Mouse (Mus musculus) kidney, adult 18-20 months (tissue): Measurements from ENCODE around the gene Oxld1.

ENCODE experiments used
- DNase-seq: peaks from one replicate; pipeline ENCODE4 v3.0.0; 2021

The Oxld1 gene

DNA sequence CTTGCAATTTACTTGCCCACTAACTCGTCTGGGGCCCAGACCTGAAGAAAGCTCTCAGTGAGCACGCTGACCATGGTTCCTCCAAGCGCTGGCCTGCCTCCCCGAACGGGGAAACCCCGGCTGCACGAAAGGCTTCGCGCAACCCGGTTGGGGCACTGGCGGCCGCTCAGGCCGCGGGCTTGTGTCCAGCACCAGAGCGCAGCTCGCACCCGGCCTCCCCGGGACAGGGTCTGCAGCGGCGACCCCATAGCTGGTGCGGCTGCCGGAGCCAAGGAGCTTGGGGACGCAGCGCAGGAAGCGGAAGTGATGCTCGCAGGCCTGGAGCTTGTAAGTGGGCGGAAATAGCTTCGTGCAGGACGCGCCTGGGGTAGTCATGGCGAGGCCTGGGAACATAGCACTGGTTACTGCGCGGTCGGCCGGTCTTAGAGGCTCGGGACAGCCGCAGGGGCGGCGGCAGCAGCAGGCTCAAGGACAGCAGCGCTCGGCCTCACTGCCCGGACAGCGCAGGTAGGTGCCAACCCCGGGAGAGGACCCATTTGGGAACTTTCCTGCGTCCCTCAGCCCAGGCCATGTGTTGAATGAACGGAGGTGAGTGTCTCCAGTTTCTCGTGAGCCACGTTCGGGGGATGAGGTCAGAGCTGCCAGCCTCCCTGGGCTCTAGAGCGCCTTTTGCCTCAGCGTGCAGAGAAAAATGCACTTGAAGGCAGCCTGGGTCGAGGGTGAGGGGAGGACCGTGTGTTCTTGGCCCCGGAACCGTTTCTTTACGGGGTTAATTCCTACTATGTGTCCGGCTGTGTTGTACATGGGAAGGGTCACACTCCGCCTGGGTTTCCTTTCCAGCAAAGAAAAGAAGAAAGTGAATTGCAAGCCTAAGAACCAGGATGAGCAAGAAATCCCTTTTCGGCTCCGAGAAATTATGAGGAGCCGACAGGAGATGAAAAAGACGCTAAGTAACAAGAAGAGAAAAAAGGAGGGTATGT is at the start of gene Oxld1, which contains the start of gene Ccdc137:
Gene Oxld1 (minus strand): TSS at position 297 of the 980 bp plus-strand sequence.
Gene Ccdc137 (plus strand): TSS at position 344 of the 980 bp plus-strand sequence.
- peak; percentile 84 for DNase-seq

DNA sequence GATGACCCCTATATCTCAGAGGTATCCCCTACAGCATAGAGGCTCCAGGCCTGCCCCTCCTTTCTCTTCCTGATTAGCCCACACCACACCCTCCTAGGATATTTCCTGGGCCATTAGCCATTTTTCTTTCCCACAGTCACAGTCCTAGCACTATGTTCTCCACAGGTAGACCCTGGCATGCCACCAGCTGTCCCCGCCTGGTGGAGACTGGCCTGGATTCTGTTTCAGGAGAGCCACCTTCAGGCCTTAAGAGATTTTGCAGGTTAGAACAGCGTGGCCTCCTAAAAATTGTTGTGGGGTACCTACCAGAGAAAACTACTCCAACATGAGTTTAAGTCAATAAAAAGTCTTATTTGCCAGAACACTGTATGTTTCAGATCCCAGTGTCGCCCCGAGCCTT is 49.0 kb upstream of the Oxld1 start:
- peak; percentile 54 for DNase-seq

DNA sequence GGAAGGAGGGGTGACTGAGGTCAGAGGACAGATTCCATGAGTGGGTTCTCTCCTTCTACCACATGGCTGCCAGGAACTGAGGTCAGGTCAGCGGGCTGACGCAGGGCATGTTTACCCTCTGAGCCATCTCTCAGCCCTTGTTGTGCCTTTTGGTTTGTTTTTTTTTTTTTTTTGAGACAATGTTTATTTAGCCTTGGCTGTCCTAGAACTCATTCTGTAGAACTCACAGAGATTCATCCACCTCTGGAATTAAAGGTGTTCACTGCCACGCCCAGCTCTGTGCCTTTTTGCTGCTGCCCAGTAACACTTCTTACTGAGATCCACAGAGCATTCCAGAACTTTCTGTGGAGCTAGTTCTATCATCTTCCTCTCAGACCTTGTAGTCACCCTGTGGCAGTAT is 47.8 kb upstream of the Oxld1 start:
- no peak for DNase-seq

DNA sequence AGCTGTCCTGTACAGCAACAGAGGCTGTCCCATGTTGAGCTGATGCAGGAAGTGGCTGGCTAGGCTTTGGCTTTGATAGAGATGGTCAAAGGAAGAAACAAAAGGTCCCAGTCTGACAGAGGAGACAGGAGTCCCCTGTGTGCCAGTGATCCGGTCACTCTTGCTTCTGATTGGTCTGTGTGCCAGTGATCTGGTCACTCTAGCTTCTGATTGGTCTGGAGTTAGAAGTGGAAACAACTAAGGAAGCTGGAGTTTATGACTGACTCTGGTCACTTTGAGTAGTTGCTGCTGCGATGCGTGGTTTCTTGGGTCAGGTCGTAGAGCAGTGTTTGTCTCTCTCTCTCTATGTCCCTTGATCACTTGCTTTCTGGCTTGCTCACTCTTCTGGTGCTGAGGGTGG is 43.8 kb upstream of the Oxld1 start:
- DNase-seq: no peak

DNA sequence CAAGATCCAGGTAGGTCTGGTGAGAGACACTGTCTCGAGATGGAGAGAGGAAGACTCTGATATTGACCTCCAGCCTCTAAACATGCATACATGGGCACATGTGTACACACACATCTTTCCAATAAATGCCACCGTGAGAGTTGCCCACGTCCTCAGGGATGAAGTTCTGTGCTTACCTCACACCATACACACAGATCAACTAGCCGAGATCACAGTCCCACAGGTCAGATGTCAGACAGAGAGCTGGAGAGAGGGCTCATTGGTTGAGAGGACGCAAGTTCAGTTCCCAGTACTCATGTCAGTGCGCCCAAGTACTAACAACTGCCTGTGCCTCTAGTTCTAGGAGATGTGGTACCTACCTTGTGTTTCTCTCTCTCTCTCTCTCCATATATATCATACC is 43.1 kb upstream of the Oxld1 start:
- peak; percentile 43 for DNase-seq

DNA sequence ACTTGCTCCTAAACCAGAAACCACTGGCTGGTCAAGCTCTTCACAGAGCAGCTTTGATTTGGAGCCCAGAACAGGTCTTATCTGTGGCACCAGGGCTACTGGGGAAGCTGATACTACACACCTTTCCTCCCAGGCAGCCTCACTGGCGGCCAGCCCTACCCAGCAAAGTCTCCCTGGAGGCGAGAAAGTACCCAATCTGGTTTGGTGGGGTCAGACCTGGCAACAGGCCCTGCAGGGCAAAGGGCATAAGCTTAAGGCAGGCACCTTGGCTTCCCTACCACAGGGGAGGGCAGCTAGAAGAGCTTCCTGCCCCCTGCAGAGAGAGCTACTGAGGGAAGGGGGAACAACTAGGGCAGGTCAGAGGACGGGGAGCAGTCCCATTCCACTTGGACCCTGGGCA is 42.5 kb upstream of the Oxld1 start:
- peak; percentile 89 for DNase-seq

DNA sequence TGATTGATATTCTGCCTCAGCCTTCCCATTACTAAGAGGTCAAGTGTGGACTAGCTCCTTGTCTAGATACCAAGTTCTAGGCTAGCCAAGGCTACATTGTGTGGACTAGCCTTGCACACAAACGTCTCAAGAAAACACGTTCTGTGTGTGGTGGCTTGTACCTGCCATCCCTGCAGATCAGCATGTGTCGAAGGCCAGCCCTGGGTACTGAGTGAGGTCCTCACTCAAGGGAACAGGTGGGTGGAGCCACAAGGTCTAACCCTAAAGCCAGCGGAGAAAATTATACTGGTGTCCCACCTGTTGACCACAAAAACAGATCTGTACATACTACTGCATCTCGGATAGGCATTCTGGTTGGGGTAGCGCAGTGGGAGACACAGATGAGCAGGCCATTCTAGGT is 42.0 kb upstream of the Oxld1 start:
- DNase-seq: no peak

DNA sequence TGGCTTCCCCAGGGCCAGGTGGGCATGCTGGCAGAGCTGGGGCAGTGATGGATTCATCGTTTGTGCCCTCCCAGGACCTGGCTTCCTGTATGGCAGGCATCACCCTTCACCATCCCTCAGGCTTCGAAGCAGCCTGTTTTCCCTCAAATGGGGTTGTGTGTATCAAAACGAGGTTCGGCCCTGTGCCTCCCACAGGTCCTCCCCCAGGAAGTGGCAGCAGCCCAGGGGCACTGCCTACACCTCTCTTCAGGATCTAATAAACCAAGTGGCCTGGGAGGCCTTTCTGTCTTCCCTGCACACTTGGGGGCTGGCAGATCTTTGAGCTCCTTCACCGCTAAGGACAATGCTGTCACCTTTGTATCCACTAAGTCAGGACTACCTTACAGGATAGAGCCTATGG is 41.0 kb upstream of the Oxld1 start:
- DNase-seq: no peak

DNA sequence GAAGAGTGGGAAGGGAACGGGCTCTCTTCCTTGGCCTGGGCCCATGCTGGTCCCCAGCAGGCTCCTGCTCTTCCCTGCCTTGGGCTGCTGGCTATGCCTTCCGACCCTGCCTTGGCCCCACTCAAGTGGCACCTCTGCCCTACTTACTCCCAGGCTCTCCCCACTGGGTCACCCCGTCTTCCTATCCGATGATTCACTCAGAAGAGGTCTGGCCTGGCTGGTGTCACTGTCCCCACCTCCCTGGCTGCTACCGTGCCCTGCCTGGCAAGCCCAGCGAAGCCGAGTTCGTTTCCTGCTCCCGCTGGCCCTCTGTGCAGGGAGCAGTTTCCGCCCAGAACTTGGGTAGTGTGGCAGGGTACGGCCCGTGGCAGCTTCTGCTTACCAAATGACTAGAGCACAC is 40.4 kb upstream of the Oxld1 start:
- no peak for DNase-seq

DNA sequence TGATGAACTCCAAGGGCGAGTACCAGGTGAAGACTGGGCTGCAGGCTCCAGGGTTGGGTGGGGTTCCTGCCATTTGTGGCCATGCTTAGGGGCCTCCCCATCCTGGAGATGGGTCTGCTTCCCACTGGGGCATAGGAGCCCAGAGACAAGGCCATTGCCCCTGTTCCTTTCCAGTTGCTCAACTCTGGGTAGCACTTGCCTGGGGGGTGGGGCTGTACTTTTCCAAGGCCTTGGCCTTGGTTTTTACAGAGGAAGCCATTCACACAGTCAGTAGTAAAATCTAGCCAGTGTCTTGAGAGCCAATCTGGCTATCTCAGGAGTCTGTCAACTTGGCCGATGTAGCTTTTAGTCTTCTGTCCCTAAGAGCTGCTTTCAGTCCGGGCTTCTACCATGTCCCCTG is 39.6 kb upstream of the Oxld1 start:
- no peak for DNase-seq

DNA sequence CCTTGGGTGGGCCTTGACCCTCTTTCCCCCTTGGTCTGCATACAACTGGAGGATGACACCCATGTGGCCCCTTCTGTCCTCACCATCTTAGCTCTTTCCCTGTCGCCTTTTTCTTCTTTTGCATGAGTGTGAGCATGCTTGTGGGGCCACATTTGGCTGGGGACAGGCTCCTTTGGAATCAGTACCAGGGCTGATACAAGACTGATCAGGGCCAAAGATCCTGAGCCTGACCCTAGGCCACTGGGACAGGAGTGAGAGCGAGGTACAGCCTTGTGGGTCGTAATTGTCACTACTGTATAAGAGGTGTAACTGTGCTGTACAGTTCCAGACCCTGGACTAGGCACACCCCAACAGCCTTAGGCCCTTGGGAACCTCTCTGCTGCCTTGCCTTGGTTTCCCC is 36.0 kb upstream of the Oxld1 start:
- DNase-seq: no peak

DNA sequence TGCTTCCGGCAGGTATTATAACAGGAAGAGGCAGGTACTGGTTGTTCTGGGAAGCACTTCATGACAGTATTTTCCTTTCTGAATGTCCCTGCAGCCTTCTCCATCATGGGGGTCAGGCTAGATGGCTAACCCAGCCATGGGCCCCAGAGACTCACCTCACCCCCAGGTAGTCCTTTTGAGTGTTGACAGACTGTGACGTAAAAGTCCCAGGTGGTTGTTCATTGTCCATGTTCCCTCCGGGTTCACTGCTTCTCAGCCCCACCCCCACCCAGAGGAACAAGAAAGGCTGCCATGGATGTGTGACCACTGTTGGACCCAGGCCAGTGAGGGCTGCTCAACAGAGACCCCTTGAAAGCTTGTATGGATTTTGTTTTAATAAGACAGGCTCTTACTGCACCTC is 35.5 kb upstream of the Oxld1 start:
- peak; percentile 45 for DNase-seq

DNA sequence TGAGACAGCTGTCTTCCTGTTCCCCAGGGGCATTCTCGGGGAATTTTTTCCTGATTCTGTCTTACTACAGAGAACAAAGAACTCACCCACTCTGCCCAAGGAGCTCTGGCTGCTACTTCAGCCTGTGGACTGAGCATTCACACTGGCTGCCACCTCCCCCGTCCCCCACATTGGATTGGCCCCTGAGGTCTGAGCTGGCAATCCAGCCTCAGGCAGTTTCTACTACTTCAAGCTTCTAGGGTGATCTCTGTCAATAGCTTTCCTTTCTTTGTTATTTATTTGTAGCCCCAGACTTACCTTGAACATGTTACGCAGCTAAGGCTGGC is 35.0 kb upstream of the Oxld1 start:
- peak; percentile 27 for DNase-seq

DNA sequence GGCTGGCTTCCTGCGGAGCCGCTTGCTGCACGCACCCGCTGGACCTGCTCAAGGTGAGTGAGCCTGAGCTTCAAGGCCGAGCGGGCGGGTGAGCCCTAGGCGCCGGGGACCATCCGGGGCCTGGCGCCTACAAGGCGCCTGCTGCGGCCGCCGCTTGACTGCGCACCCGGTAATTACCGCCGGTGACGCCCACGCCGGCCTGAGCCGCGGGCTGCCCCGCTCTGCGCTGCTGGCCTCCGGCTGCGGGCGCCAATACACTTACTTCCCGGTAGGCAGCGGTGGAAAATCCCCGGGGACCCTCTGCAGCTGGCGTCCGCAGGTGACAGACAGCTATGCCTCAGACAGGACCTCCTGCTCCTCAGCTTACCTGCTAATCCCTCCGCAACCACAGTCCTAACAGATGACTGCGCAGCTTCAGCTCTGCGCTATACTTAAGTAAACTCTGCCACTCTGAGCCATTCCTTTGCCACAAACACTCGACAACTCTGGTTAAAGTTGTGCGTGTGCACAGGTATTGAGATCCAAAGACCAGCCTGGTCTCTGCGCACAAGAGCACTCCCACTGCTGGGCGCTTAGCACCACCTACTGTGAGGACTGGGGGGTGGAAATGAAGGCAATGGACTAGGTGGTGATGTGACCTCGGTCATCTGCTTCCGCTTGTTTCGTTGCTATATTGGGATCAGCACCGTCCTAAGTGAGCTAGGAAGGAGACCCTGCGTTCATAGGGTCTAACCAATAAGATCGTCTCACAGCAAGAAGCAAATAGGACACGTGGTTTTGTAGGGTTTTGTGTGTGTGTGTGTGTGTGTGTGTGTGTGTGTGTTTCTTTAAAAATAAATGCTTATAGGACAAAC is 34.4 kb upstream of the Oxld1 start:
- peak; percentile 66 for DNase-seq

DNA sequence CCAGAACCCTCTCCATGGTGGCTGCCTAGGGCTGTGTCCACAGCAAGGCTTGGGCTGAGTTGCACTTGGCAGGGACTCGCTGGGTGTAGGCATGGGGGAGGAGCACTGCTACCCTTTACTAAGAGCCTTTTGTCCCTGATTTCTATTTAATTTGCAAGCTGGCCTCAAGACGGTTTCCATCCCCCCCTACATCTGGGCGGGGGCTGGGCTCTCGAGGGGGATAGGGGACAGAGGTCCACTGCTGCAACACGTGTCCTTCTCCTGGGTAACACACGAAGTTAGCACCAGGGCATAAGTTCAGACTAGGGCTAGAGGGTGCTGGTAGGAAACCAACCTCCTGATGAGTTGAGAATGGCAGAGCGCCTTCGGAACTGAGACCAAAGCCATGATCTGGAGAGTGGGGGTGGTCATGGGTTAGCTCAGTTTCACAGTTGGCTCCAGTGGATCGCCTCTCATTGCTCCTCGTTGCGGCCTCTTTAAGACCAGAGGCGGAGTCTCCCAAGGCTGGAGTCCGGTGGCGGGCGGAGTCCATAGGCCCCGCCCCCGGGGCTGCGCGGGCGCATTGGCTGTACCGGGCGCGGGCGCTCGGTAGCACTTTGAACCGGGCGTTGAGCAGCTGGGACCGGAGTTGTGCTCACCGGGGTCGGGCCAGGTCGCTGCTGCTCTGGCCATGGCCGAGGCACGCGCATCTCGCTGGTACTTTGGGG is 33.6 kb upstream of the Oxld1 start, which contains the start of gene Slc25a10:
Gene Slc25a10 (plus strand): TSS at position 524 of the 707 bp plus-strand sequence.
- DNase-seq: peak; percentile 95

DNA sequence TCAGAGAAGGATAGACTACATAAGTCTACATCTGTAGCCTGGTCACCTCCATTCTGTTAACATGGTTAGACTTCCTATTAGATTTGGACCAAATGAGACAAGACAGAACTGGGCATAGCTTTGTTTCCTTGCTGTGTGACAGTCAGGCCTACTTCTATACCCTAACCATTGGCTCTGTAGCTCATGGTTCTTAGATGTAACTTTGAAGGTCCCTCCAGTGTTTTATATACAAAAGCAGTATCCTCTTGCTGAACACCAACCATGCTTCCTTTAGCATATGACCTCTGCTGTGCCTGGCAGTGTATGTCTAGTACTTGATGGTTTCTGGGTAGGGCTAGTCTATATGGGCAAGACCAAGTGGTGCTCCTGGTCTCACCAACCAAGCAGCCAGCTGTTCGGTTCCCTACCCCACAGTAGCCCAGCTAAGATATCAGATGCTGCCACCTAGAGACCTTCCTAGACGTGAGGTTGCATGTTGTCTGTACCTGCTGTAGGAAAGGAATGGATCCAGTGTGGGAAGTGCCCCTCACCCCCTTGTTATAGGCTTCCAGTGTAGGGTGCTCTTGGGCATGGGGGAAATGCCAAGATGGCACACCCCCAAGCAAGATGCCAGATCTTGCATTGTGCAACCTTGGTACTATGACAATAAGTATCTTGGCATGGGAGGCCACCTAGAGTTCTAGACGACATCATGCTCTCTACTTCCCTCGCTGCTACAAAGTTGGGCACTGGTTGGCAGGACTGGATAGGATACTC is 32.6 kb upstream of the Oxld1 start:
- DNase-seq: no peak

DNA sequence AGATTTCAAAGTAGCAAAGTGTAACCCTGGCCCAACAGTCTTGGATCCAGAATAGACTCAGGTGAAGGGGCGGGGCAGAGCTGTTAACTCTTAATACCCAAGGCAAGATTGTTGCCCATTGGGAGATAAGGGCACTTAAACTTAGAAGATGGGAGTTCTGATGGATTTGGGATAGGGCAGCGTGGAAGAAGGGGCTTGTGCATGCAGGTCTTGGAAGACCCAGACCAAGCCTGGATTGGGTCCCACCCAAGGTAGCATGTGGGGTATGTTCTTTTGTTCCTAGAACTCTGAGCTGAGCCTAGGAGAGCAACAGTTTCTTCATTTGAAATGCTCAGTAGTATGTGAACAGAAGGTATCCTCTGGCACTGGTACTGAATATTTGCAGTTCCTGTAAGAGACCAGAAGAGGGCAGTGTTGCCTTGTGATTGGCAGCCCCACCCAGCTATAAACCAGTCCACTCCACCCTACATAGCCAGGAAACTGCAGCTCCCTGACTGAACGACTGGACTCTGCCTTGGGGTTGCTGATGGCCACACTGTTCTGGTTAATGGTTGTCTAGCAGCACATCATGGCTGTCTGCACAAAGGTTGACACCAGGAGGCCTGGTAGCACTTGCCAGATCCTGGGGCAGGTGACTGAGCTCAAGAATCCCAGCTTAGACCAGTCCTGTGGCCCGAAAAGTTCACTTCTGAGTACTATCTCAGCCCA is 31.3 kb upstream of the Oxld1 start:
- peak; percentile 83 for DNase-seq

DNA sequence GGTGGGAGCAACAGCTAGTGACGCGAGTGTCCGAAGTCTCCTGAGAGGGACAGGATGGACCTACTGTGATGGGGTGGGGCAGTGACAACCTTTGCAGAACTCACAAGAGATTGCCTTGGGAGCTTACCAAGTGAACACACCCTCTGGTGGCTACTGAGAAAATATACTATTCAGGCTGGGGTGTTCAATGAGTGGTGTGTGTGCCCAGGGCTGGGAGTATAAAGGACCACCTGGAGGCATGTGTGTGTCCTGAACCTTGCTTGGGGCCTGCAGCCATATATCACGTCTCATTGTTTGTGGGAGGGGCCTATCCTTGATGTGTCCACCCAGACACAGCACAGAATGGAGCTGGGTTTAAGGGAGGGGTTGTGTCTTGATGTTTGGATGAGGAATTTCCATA is 30.6 kb upstream of the Oxld1 start:
- DNase-seq: no peak

DNA sequence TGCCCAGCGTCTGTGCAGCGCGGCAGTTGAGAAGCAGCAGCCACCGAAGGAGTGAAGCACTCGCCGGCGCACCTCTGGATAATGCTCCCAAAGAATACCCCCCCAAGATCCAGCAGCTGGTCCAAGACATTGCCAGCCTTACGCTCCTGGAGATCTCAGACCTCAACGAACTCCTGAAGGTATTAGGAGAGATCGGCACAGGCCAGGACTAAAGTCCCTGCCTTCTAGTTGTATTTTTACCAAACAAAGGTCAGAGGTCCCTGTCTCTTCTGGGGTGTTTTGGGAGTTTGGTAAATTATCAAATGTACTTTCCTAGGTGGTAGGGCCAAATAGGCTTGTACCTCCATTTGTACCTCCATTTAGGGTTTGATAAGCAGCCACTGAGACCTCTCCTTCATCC is 27.4 kb upstream of the Oxld1 start:
- peak; percentile 70 for DNase-seq

DNA sequence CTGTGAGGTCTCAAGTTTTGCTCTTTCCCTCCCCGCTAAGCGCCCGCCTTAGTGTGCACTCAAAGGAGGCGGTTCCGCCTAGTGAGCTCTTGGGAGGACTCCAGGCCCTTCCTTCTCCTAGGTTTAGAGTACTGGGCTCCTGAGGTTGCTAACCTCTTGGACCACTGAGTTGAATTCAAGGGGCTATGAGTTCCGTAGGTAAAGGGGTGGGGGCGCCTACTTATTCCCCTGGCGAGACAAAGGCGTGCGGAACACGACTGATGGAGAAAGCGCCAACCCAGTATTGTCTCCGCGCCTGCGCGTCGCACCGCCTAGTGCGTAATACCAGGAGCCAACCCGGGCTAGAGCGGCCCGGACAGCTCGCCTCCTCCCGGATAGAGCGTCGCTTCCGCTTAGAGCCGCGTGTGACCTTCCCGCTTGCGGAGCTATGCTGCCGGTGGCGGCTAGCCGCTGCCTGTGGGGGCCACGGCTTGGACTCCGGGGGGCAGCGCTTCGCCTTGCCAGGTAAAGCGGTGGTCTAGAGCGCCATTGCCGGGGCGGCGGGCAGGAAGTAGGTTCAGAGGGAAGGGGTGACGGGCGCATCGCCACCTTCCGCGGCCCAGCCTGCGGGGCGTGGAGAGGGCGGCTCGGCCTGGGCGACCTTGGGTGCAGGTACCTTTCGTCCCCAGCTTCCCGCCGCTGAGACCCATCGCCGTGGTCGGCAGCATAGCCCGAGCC is 26.6 kb upstream of the Oxld1 start, which contains the start of gene Mrpl12:
Gene Mrpl12 (plus strand): TSS at position 349 of the 717 bp plus-strand sequence.
- DNase-seq: peak; percentile 91

DNA sequence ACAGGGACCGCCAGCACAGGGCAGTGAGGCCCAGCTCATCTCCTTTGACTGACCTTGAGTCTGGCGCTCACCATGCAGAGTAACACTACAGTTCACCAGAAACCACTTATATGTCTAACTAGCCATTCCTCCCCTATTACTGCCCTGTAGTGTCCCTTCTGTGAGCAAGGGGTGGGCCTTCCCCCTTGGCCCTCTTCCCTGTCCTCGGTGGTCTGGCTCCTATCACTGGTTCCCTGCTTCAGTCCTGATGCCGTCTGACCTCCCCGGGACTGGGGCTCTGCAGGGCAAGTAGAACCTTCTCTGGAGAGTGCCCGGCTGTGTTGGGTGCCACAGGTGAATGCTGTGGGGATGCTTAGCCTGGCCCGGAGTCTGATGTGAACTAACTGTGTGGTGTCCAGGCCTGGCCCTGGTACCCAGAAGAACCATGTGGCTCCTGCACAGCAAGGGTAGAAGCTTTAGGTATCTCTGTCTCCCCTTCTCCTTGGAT is 25.6 kb upstream of the Oxld1 start:
- no peak for DNase-seq
